Mouse (Mus musculus) midbrain, embryonic 15.5 days (tissue): ENCODE data around the gene Cyfip1. TPM values are rescaled to one million over a fixed set of nuclear protein-coding genes. Genes with fewer than 3 reads are reported as not detected.

Experiments
- ATAC-seq: fragments of 200-750 bp; cut with Nextera tagmentation; replicated peaks from 2 replicates; pipeline ENCODE4 v1.8.0; 2017; ENCODE audit warnings: moderate TSS enrichment
- H3K27ac ChIP-seq: fragments of 300-500 bp; sonication (generic); 2 replicates; pipeline ENCODE4 v1.5.1; 2015; ENCODE audit warnings: mild to moderate bottlenecking, inconsistent platforms
- H3K27me3 ChIP-seq: fragments of 300-500 bp; sonication (generic); replicated peaks from 2 replicates; pipeline ENCODE4 v1.6.1; 2015; ENCODE audit warnings: inconsistent platforms
- H3K36me3 ChIP-seq: fragments of 300-500 bp; sonication (generic); replicated peaks from 2 replicates; pipeline ENCODE4 v1.6.1; 2015; ENCODE audit warnings: inconsistent platforms
- H3K4me1 ChIP-seq: fragments of 300-500 bp; sonication (generic); 2 replicates; pipeline ENCODE4 v1.6.1; 2015; ENCODE audit warnings: inconsistent platforms
- H3K4me2 ChIP-seq: fragments of 300-500 bp; sonication (generic); 2 replicates; pipeline ENCODE4 v1.6.1; 2015; ENCODE audit warnings: inconsistent platforms, mild to moderate bottlenecking, moderate library complexity
- H3K4me3 ChIP-seq: fragments of 300-500 bp; sonication (generic); 2 replicates; pipeline ENCODE4 v1.5.1; 2015; ENCODE audit warnings: mild to moderate bottlenecking, inconsistent platforms
- H3K9ac ChIP-seq: fragments of 300-500 bp; sonication (generic); 2 replicates; pipeline ENCODE4 v1.6.1; 2015; ENCODE audit warnings: mild to moderate bottlenecking, inconsistent platforms
- H3K9me3 ChIP-seq: fragments of 300-500 bp; sonication (generic); 2 replicates; pipeline ENCODE4 v1.6.1; 2016; ENCODE audit warnings: inconsistent platforms
- WGBS: fragments of 180-500 bp; shearing (Covaris S2); methylation state at CpG from one replicate; pipeline ENCODE4 v1.1.7; 2015; ENCODE audit warnings: mixed read lengths; 5-methylcytosine and 5-hydroxymethylcytosine counted together
- polyA plus RNA-seq: library from polyadenylated mRNA; unstranded; fragments of >200 nt; fragmentation: Nextera tagmentation; extraction: Ambion mirVana; gene quantifications from 2 replicates; pipeline ENCODE4 v1.2.1, GENCODE M21; 2015

Cyfip1 gene
- polyA plus RNA-seq, 1 experiment from 2014 or later, result 47.6 TPM

- no peaks in the 10 kb centered on the region for H3K9me3 ChIP-seq
- 94% methylated on average over 1 of the region's 1 CpGs for WGBS
- peak overlapping the region; percentile 25; the same call in 1 of the 2 replicates for H3K4me2 ChIP-seq
- H3K4me3 ChIP-seq, result no peak overlapping the region
- no peak for ATAC-seq
- no peak overlapping the region for H3K27ac ChIP-seq
- H3K36me3 ChIP-seq, result no peaks in the 10 kb centered on the region
- H3K4me1 ChIP-seq, result peaks cover 22% of the 10 kb centered on the region
- H3K9ac ChIP-seq, result no peak overlapping the region
- no peaks in the 10 kb centered on the region for H3K27me3 ChIP-seq
These were observed 119.0 kb downstream of the Cyfip1 start for GRCm38 (mm10) chr7:55960506-55960905.

GRCm38 (mm10) chr7:55962004-55962908, 120.7 kb downstream of the Cyfip1 start, which contains the start of gene Nipa2:
TSS of gene Nipa2 (minus strand) at chr7:55962476.
- H3K9me3 ChIP-seq, result no peaks in the 10 kb centered on the region
- peak within 1 kb of the TSS; percentile 91 for H3K27ac ChIP-seq
- H3K27me3 ChIP-seq, result no peaks in the 10 kb centered on the region
- H3K9ac ChIP-seq, result peak within 1 kb of the TSS; percentile 87
- no peaks in the 10 kb centered on the region for H3K36me3 ChIP-seq
- under 1% methylated on average over 70 of the region's 70 CpGs for WGBS
- H3K4me3 ChIP-seq, result peak within 1 kb of the TSS; percentile 99
- H3K4me1 ChIP-seq, result peaks cover 22% of the 10 kb centered on the region
- H3K4me2 ChIP-seq, result peak within 1 kb of the TSS; percentile 73
- peak; percentile 98 for ATAC-seq

DNA sequence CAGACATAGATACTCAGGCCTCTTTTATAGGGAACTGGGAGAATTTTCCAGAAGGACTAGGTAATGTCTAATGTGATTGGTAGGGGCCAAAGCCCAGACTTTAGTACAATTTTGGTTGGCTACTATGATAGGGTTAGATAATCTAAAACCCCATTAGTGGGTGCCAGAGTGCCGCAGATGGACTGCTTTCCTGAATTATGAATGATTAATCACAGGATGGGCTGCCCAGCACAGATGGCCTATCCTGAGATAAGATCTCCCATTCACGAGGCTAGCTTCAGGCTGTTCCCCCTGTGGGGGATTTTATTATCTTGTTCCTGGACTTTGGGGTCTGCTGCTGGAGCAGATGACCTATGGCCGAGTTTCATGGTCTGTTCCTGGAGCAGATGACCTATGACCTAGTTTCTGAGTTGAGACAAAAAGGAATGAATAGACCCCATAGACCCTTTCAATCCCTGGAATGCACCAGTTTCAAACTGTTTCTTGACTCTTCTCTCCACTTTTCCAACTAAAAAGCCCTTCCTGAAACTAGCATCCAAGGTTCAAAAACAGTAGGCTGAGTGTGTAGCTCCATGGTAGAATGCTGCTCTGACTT, 125.4 kb downstream of the Cyfip1 start:
- WGBS, result 43% methylated on average over 3 of the region's 3 CpGs
- Histone ChIP-seq H3K36me3 (no peaks in the 10 kb centered on the region), H3K27ac (no peak overlapping the region)

DNA sequence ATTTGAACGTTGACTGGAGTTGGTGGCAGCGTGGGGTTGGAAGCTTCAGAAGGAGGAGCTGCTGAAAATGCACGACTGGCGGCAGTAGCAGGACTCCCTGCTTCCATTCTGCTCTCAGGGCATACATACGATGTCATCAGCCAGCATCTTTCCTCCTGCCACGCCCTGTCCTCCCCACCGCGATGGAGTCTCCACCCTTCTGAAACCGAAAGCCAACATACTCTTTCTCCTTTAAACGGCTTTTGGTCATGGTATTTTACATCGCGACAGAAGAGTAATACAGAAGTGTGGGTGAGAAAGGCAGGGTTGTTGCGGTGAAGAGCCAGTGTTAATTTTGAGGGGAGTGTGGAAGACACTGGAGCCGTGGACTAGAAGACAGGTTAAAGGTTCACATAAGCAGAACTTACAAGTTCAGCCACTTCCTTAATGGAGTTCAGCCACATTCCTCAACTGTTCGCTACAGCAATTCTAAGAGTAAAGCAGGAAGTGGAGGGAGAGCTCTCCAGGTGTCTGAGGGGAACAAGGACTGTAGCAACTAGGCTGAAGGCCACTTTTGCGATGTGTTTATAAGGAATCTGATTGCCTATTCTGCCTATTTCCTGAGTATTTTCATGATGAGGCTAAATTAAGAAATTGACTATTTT, 126.8 kb downstream of the Cyfip1 start:
- H3K4me3 ChIP-seq, result no peak overlapping the region
- H3K36me3 ChIP-seq, result no peaks in the 10 kb centered on the region
- WGBS, result 53% methylated on average over 16 of the region's 16 CpGs
- peaks cover 4% of the 10 kb centered on the region for H3K4me1 ChIP-seq
- H3K27ac ChIP-seq, result no peak overlapping the region
- H3K9ac ChIP-seq, result no peak overlapping the region
- peak overlapping the region; percentile 9 for H3K4me2 ChIP-seq
- no peaks in the 10 kb centered on the region for H3K27me3 ChIP-seq
- ATAC-seq, result no peak
- no peaks in the 10 kb centered on the region for H3K9me3 ChIP-seq

More for the DNA sequence above, 125.4 kb downstream of the Cyfip1 start:
- Histone ChIP-seq H3K9me3 (no peaks in the 10 kb centered on the region), H3K9ac (no peak overlapping the region), H3K4me3 (no peak overlapping the region), H3K4me2 (no peak overlapping the region), H3K4me1 (peaks cover 12% of the 10 kb centered on the region), H3K27me3 (no peaks in the 10 kb centered on the region)
- no peak for ATAC-seq

DNA sequence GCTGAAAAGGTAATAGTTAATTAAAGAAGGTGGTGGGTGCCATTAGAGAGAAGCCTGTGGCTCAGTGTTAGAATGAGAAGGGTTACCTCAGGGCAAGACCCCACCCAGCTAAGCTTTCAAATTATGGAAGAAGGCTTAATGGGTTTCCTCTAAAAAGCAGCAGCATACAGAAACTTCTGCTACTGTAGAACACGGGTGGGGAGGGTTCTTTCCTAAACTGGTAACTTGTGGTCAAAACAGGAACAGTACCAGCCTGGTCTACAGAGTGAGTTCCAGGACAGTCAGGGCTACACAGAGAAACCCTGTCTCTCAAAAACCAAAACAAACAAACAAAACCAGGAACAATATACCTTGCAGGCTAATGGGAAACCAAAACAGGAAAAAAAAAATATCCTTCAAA, 127.9 kb downstream of the Cyfip1 start:
- no peak for ATAC-seq
- H3K9ac ChIP-seq, result no peak overlapping the region
- no peaks in the 10 kb centered on the region for H3K4me1 ChIP-seq
- H3K4me3 ChIP-seq, result no peak overlapping the region
- H3K4me2 ChIP-seq, result no peak overlapping the region
- no peak overlapping the region for H3K27ac ChIP-seq
- H3K36me3 ChIP-seq, result no peaks in the 10 kb centered on the region
- H3K9me3 ChIP-seq, result no peaks in the 10 kb centered on the region
- 70% methylated on average over 1 of the region's 1 CpGs for WGBS
- H3K27me3 ChIP-seq, result no peaks in the 10 kb centered on the region

- Histone ChIP-seq H3K9ac (no peak overlapping the region), H3K36me3 (peaks cover 7% of the 10 kb centered on the region; the same call in 1 of the 2 replicates), H3K27ac (no peak overlapping the region), H3K9me3 (no peaks in the 10 kb centered on the region), H3K4me2 (no peak overlapping the region), H3K4me3 (no peak overlapping the region), H3K4me1 (no peaks in the 10 kb centered on the region), H3K27me3 (no peaks in the 10 kb centered on the region)
- no peak for ATAC-seq
- 97% methylated on average over 2 of the region's 2 CpGs for WGBS
These were observed 132.9 kb downstream of the Cyfip1 start for GRCm38 (mm10) chr7:55974429-55974828.

- H3K4me3 ChIP-seq, result no peak overlapping the region
- H3K36me3 ChIP-seq, result peaks cover 9% of the 10 kb centered on the region; the same call in 1 of the 2 replicates
- H3K27me3 ChIP-seq, result no peaks in the 10 kb centered on the region
- WGBS, result 99% methylated on average over 2 of the region's 2 CpGs
- no peak for ATAC-seq
- no peak overlapping the region for H3K27ac ChIP-seq
- no peak overlapping the region for H3K4me2 ChIP-seq
- H3K9ac ChIP-seq, result no peak overlapping the region
- H3K9me3 ChIP-seq, result no peaks in the 10 kb centered on the region
- H3K4me1 ChIP-seq, result no peaks in the 10 kb centered on the region
These were observed 140.0 kb downstream of the Cyfip1 start for GRCm38 (mm10) chr7:55981511-55981910.

Other genes starting within 250 kb of the Cyfip1 start
- 1.8 and 2.2 TPM in 2 replicates for gene Siglech, start 73.6 kb upstream of the Cyfip1 start, polyA plus RNA-seq
- 36.1 and 42.9 TPM in 2 replicates for gene Tubgcp5, start 47.6 kb upstream of the Cyfip1 start, polyA plus RNA-seq
- gene Nipa2, start 120.7 kb downstream of the Cyfip1 start, polyA plus RNA-seq, result 31.1 and 31.4 TPM in 2 replicates
- 29.2 and 30.2 TPM in 2 replicates for gene Nipa1, start 178.2 kb downstream of the Cyfip1 start, polyA plus RNA-seq
- gene Herc2, start 208.5 kb downstream of the Cyfip1 start, polyA plus RNA-seq, result 53.2 and 56.3 TPM in 2 replicates